Mouse (Mus musculus) bone marrow, adult 2 months (tissue): ENCODE data around the gene Psmb2. TPM values are rescaled to one million over a fixed set of nuclear protein-coding genes. Genes with fewer than 3 reads are reported as not detected.
A peak's percentile ranks its signal among the peaks of the same experiment; 100 is the strongest.

Experiments used
- H3K27ac ChIP-seq: fragments of 200-500 bp; 2 replicates; pipeline ENCODE4 v1.5.1; 2012; ENCODE audit warnings: low read depth, mild to moderate bottlenecking, control low read depth, inconsistent platforms, low read length; ENCODE audit not compliant: control insufficient read depth, poor library complexity, insufficient read depth
- H3K4me1 ChIP-seq: fragments of 200-500 bp; 2 replicates; pipeline ENCODE4 v1.6.1; 2011; ENCODE audit warnings: low read length; ENCODE audit not compliant: control insufficient read depth, insufficient read depth
- H3K4me3 ChIP-seq: fragments of 200-500 bp; replicated peaks from 2 replicates; pipeline ENCODE3; 2011; ENCODE audit warnings: mild to moderate bottlenecking, low read depth, low read length, control low read depth; ENCODE audit not compliant: control insufficient read depth
- CTCF ChIP-seq: fragments of 200-500 bp; IDR thresholded peaks from 2 replicates; pipeline ENCODE4 v1.5.1; 2011; ENCODE audit warnings: low read length, control low read depth; ENCODE audit not compliant: control insufficient read depth, insufficient read depth
- POLR2A ChIP-seq: fragments of 200-500 bp; IDR thresholded peaks from 2 replicates; pipeline ENCODE4 v1.6.1; 2011; ENCODE audit warnings: low read depth, mild to moderate bottlenecking, control low read depth, low read length, borderline replicate concordance; ENCODE audit not compliant: control insufficient read depth
- WGBS: fragments of 180-500 bp; shearing (Covaris S2); methylation state at CpG from one replicate; pipeline ENCODE4 v1.1.7; 2018; 5-methylcytosine and 5-hydroxymethylcytosine counted together
- polyA plus RNA-seq: library from polyadenylated mRNA; stranded (reverse); fragments of >200 nt; gene quantifications from 2 replicates; pipeline ENCODE4 v1.2.4, GENCODE M21; 2011; ENCODE audit warnings: low replicate concordance; ENCODE audit not compliant: missing spikeins, insufficient read depth, insufficient read length

Psmb2 gene
- polyA plus RNA-seq, 1 experiment = 120 TPM

- Histone ChIP-seq H3K4me1 (no peaks in the 10 kb centered on the region), H3K27ac (no peak overlapping the region), H3K4me3 (no peak overlapping the region)
- 79% methylated on average over 10 of the region's 10 CpGs for WGBS
- no peak for TF ChIP-seq POLR2A
- no peak for TF ChIP-seq CTCF
These were observed 33.0 kb upstream of the Psmb2 start for GRCm38 (mm10) chr4:126644333-126644963.

DNA sequence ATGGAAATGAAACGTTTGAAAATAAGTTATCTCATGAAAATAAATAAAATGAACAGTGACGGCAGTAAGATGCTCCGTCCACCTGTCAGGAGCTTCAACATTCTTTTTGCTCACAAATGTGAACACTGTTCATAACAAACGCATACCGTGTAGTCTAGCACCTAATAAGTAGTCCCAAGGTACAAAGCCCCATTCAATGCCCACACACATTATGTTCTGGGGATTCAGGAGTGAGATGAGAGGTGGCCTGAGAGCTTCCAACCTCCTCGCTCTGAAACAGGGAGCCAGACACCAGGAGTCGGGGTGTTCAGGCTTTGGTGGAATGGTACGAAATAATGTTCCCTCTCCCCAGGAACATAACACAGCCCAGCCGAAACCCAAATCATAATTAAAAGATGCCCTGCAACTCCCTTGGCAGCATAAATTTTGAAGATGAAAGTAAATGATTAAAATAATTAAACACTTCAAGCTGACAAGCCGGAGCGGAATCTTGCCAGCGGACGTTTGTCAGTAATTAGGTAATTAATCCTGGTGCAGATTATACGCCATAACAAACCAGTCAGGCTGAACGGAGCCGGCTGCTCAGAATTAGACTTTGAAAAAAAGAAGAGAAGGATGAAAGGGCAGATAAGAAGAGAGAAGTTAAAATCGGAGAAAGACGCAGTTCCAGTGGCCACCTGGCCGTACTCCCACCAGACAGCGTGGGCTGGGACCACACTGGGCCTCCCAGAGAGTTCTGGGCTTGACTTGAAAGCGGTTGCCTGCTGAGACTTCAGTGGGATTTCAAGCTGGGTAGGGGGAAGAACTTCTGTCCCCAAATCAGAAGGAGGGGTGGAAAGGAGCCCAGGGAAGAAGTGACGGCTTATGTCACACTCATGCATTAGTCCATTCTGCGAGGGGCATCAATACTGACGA lies 29.2 kb upstream of the Psmb2 start:
- Histone ChIP-seq H3K27ac (no peak overlapping the region), H3K4me1 (no peaks in the 10 kb centered on the region), H3K4me3 (no peak overlapping the region)
- TF ChIP-seq CTCF = no peak
- no peak for TF ChIP-seq POLR2A
- WGBS = 73% methylated on average over 24 of the region's 24 CpGs

GRCm38 (mm10) chr4:126653148-126653547 lies 24.3 kb upstream of the Psmb2 start:
- TF ChIP-seq CTCF (no peak), POLR2A (no peak)
- Histone ChIP-seq H3K27ac (no peak overlapping the region), H3K4me1 (no peaks in the 10 kb centered on the region), H3K4me3 (no peak overlapping the region)
- 77% methylated on average over 5 of the region's 5 CpGs for WGBS

DNA sequence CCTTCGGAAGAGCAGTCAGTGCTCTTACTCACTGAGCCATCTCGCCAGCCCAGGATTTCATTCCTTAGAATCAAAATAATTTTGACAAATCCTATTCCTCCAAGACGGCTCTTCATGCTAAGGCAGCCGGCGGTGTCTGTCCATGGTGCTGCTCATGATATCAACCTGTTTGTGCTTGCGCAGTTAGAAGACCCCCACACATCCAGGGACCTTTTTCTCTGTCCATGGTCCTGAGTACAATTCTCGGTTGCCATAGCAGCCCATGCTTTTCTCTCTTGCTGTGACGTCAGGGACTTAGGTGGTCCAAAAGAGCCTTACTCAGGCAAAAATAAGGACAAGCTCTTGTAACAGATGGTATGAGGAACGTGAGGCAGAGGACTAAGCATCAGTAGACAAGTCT lies 22.1 kb upstream of the Psmb2 start:
- H3K4me1 ChIP-seq = no peaks in the 10 kb centered on the region
- WGBS = 15% methylated on average over 9 of the region's 9 CpGs
- no peak for TF ChIP-seq POLR2A
- TF ChIP-seq CTCF = no peak
- H3K4me3 ChIP-seq = no peak overlapping the region
- H3K27ac ChIP-seq = no peak overlapping the region

DNA sequence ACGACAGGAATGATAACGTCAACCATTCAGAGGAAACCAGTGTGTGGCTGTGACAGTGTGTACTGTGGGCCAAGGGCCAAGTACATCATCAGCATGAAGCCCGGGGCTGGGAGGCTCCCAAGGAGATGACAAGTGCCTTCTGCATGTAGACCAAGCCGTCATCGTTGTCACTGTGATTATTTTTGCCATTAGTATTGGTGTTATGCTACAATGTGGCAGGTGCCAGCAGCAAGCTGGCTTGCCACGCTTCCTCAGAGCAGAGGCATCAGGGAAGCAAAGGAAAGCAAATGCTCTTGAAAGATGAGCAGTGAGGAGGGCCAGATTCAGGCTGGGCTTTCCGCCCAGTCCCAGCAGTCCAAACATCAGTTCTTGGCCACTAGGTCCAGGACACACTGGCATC lies 16.2 kb upstream of the Psmb2 start:
- no peak for TF ChIP-seq CTCF
- no peak for TF ChIP-seq POLR2A

GRCm38 (mm10) chr4:126667075-126667474 lies 10.4 kb upstream of the Psmb2 start:
- WGBS = 93% methylated on average over 2 of the region's 2 CpGs
- TF ChIP-seq CTCF (peak; percentile 5; the same call in 1 of the 2 replicates), POLR2A (no peak)
- H3K4me1 ChIP-seq = no peaks in the 10 kb centered on the region
- H3K4me3 ChIP-seq = no peak overlapping the region
- H3K27ac ChIP-seq = no peak overlapping the region

More for the DNA sequence above, 16.2 kb upstream of the Psmb2 start:
- no peak overlapping the region for H3K27ac ChIP-seq
- WGBS = 71% methylated on average over 7 of the region's 7 CpGs
- no peak overlapping the region for H3K4me3 ChIP-seq
- no peaks in the 10 kb centered on the region for H3K4me1 ChIP-seq

DNA sequence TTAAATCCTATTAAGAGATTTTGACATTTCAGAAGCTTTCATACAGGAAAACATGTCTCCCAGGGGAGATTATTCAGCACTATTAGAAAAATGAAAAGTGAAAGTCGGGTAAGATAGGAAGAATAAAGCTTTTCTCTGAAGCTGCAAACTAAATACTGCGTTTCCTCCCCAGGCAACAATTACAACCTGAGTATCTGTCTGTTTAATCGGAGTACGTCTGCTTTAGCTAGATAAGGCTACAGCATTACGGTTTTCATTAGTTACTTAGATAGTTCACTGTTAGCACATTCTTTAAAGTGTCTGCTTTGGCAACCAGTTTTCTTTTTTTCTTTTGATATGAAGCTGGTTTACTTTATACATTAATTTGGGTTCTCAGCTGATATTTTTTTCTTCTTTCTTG lies 4.9 kb downstream of the Psmb2 start:
- Histone ChIP-seq H3K4me3 (no peak overlapping the region), H3K4me1 (no peaks in the 10 kb centered on the region; the same call in 1 of the 2 replicates), H3K27ac (no peak overlapping the region)
- TF ChIP-seq CTCF = no peak
- TF ChIP-seq POLR2A = no peak
- WGBS = 47% methylated on average over 5 of the region's 5 CpGs

DNA sequence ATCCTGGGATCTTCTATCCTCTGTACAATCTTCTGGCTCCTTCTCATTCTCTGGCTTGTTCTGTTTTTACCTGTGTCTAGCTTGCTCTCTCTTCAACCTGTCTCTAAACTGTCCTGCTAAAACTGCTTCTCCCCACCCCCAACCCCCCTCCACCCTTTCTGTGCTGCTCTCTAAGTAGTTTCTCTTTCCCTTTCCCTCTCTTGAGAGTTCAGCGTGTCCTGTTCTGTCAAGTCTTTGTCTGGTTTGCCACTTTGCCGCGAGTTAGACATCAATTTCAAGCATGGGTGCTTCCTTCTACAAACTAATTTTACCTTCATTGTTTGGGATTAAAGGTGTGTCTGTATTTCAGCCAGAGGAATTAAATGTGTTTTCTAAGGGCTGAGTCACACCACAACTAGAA lies 5.7 kb downstream of the Psmb2 start:
- H3K27ac ChIP-seq = no peak overlapping the region
- WGBS = 19% methylated on average over 3 of the region's 3 CpGs
- H3K4me1 ChIP-seq = no peaks in the 10 kb centered on the region; the same call in 1 of the 2 replicates
- H3K4me3 ChIP-seq = no peak overlapping the region
- TF ChIP-seq CTCF = no peak
- no peak for TF ChIP-seq POLR2A
